Mouse (Mus musculus) layer of hippocampus, adult 9-11 months (tissue): ENCODE data around the gene Lcn6.
A peak's percentile ranks its signal among the peaks of the same experiment; 100 is the strongest.
"Not testable (repeated sequence)": the region's sequence is repeated elsewhere in the genome, so short reads cannot be mapped to it uniquely, and the experiment has no call there.

Experiments
- DNase-seq: peaks from one replicate; pipeline ENCODE4 v3.0.0; 2022

Gene Lcn6

DNA sequence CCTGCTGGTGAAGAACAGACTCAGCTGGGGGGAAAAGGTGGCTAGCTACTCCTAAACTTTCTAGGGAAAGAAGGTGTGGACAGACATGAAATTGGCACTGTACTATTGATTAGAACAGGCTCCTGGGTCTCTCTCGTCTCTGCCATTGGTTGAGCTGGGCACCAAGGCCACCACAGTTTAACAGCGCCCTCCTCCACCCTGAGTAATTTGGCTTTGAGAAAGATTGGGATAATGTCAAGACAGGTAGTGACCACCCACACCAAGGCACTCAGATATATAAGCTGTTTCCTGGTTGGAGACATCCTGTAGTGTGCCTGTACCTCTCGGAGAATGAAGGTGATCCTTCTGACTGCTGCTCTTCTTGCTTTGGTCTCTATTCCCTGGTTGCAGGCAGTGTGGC, at the start of gene Lcn6:
Gene Lcn6, plus strand, starts transcription at position 301 of the 400 bp plus-strand sequence.
- no peak for DNase-seq

DNA sequence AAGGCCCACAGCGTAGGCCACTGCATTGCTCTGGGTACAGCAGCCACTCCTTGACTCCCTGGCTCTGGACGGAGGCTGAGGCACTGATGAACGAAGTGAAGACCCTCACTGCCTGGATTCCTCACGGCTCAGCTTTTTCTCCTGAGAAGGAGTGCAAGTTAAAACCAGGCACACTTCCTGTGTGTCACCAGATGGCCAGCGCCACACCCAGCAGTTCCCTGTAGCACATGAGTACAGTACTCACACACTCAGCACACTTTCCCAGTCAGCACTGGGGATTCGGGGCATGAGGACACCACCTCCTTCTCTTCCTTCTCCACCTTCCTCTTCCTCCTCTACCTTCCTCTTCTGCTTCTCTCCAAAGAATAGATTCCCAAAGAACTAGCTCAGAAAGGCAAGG, 48.8 kb upstream of the Lcn6 start, which contains the start of gene Fcna:
Gene Fcna, minus strand, starts transcription at position 220 of the 400 bp plus-strand sequence.
- no peak for DNase-seq

DNA sequence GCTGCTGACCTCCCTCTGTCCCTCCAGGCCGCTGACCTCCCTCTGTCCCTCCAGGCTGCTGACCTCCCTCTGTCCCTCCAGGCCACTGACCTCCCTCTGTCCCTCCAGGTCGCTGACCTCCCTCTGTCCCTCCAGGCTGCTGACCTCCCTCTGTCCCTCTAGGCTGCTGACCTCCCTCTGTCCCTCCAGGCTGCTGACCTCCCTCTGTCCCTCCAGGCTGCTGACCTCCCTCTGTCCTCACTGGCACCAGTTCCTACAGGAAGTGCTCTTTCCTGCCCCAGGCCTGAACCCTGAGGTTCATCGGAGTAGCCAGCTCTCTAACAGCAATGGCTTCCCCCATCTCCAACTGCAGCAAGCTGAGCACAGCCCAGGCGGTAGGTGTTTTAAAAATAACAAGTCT, 47.8 kb upstream of the Lcn6 start:
- no peak for DNase-seq

DNA sequence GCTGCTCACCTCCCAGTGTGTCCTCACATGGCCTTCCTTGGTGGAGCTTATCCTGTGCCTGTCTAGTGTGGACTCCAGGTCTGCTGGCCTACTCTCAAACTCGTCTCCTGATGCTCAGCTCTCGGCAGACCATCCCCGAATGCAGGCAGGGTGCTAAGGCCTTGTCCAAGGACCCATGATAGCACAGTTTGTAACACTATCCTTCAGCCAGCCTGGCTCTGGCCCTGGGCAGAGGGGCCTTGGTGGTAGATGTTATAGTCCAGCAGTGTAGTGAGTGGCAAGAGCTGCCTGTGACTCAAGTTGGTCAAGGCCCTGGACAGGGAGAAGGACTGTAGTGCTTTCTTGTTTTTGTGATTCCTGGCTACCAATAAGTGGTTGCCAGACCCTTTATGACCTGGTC, 43.0 kb upstream of the Lcn6 start:
- no peak for DNase-seq

DNA sequence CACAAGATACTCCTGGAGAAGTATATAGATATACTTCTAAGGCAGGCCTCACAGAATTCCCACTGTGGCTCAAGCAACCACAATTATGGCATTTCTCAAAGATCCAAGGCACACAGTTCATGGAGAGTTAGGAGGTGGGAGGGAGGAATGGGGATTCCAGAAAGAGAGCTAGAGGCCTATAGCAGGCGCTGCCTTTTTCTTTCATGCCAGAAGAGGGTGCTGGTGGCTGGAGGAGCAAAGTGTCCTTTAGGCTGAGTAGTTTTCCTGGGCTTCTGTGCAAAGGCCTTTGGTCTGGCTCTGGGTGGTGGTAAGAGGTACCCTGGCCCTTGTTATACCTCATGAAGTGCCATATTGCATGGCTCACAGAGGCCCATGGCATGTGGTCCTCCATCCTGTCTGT, 42.5 kb upstream of the Lcn6 start:
- DNase-seq: no peak

DNA sequence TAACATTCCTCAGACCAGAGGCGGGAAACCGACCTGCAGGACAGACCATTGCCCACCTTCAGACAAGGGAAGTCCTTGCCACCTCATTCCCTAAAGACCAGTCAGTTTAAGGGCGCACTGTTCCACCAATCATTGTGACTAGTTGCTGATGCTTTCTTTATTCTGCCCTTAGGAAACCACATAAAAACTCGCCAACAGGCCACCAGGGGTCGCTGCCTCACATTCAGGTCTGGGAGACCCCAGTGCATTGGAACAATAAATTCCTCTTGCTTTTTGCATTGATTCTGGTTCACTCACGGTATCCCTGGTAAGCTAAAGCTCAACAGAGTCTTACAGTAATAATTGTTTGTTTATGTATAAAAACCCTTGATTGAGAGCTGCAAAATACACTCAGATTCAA, 36.7 kb upstream of the Lcn6 start:
- DNase-seq: no peak

DNA sequence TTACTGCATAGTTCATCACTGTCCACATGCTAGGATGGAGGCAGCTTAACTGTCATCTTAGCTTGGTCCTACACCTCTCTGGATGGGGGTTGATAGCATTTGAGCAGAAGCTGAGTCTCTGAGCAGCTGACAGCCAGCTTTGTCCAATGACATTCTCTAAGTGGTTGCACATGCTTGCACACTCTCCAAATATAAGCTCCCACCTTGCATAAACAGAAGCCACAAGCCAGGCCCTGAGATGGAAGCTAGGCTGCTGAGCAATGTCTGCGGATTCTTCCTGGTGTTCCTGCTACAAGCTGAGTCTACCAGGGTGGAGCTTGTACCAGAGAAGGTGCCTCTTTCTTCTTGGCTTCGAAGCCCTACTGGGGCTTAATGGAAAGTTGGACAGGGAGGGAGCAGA, 23.7 kb upstream of the Lcn6 start, which contains the start of gene Lcn8:
Gene Lcn8, plus strand, starts transcription at position 219 of the 400 bp plus-strand sequence.
- no peak for DNase-seq

DNA sequence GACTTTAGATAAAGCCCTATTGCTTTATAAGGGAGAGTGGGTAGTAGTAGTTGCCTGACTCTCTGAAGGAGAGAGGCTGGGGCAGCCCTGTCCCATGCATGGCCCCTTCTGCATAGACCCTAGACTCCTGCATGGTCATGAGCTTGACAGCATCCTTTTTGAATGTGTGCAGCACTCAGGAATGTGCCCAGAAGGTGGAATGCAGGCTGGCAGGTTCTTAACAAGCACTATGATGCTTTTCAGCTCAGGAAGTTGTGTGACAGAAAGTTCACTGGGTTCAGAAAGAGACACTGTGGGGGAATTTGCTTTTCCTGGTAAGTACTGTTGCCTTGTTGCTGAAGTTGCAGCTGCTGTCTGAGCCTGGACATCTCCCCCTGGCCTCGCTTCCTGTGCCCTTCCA, 22.1 kb upstream of the Lcn6 start:
- DNase-seq: no peak

DNA sequence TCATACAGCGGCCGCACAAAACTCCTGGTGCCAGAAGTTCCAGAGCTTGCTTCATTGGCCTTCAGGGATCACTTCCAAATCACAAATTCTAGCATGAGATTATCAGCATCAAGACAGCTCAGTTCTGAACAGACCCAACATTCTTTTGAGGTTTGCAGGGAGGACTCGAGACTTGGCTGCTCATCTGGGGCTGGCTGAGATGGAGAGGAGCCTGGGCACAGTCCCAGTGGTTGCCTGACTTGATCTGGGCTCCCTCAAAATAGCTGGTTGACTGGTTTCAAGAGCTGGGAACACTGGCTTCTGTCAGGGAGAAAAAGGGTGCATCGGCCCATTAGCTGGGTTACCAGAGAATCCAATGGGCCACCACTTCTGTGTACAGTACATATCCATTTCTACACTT, 19.9 kb upstream of the Lcn6 start:
- no peak for DNase-seq

DNA sequence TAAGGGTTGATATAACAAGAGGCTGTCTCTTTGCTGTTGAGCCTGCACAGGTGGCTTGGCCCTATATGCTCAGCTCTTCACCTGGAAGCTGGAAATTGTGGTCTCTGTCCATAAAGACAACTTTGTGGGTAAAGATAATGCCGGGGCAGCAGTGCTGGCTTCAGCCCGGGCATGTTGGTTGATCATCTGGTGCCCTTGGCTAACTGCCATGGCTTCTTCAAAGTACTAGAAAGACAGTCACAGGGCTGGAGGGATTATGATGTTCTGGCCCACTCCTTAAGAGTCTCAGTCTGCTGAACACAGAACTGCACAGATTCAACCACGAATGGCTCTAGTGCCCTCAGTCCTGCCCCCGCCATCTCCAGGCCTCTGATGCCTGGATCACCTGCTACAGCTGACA, 19.3 kb upstream of the Lcn6 start:
- no peak for DNase-seq

DNA sequence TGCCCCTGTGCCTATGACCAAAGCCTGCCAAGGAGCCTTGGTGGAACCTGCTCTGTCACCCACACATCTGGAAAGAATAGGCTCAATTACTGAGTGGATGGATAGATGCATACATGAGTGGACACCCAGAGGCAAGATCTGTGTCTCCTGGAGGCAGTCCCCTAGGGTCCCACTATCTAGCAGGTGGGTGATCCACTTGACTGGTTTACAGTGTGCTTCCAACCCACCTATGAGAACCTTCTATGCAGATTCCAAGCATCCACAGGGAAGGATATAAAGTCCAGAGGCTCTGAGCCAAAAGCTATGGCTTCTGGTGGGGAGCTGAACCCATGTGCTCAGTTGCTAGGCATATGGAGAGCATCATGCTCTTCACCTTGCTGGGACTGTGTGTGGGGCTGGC, 18.9 kb upstream of the Lcn6 start, which contains the start of gene Lcn5:
Gene Lcn5, plus strand, starts transcription at position 301 of the 400 bp plus-strand sequence.
- DNase-seq: no peak

DNA sequence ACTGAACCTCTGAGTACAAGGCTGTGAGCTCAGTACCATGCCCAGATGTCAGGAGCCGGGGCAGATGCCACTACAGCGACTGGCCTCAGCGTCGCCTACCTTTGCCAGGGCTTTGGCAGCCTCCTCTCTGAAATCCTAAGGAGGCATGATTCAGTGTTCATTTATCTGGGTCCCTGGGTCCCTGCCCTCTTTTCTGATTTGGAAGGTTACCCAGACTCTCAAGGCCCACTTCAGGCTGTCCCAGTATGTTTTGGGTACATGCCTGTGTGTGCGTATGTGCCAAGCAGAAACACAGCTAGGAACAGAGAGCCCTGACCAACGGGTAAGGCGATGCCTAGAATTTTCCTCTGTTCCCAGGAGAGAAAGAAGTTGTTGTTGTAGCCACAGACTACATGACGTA, 16.3 kb upstream of the Lcn6 start:
- DNase-seq: no peak

DNA sequence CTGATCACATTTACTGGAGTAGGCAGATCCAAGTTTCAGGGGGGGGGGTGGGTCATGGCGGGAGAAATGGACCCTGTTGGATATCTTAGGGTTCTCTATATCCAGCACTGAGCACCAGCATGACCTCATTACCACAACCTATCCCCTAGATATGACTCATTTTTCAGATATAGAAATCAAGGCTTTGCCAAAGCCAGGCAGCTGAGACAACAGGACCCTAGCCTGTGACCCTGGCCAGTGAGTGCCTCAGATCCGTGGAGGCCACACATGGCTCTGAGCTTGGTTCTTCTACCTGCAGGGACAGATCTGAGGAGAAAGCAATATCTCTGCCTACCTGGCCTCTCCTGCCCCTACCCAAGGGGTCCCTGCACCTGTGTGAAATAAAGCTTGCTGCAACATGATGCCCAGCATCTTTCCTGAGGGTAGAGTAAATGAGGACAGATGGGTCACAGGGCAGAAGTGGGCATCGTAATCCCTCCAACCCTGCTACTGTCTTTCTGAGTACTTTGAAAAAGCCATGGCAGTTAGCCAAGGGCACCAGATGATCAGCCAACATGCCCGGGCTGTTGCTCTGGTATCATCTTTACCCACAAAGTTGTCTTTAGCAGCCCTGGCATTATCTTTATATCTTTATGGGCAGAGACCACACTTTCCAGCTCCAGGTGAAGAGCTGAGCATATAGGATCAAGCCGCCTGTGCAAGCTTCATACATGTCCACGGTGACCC, 15.2 kb upstream of the Lcn6 start:
- DNase-seq: no peak

DNA sequence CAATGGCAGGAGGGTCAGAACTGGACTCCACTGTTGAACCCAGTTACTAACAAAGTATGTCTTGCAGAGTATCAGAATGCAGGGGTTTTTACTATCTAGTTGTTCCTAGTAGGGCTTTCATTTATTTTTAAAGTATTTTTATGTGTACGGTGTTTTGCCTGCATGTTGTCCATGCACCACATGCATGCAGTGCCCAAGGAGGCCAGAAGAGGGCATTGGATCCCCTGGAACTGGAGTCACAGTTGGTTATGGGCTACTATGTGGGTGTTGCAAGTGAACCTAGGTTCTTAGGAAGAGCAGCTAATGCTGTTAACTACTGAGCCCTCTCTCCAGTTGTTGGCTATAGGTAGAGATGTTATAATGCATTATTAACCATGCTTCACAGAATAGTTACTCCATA, 13.1 kb upstream of the Lcn6 start:
- no peak for DNase-seq

DNA sequence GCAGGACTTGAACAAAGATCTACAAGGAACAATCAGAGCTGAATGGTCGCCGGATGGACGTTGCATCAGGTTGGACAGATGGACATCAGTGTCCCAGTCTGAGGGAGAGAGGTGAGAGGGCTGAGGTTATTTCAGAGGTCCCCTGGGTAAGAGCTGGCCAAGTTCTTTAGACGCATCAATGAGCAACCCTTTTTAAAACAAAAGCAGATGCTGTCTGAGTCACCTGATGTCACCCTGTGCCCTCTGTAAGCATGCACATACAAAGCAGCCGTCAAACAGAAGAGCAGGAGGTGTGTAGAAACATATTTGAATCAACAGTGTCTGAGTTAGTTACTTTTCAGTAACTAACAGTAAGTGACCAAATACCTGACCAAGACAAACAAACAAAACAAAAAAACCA, 12.5 kb upstream of the Lcn6 start:
- no peak for DNase-seq

DNA sequence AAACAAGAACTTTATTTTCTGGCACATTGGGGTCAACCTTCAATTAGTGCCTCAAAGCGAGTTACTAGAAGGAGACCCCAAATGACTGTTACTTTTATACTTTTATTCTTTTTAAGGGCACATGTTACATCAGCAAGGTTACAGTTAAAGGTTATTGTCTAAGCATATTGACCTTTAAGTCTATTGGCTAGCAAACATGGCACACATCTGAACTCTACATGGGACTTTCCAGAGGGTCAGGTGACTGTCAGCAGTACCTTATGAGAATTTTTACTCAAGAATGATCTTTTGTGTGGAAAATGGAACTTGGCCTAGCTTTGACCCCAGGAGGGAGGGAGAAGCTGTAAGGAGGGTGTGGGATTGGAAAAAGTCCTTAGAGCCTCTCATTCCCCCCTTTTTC, 10.1 kb upstream of the Lcn6 start:
- no peak for DNase-seq

DNA sequence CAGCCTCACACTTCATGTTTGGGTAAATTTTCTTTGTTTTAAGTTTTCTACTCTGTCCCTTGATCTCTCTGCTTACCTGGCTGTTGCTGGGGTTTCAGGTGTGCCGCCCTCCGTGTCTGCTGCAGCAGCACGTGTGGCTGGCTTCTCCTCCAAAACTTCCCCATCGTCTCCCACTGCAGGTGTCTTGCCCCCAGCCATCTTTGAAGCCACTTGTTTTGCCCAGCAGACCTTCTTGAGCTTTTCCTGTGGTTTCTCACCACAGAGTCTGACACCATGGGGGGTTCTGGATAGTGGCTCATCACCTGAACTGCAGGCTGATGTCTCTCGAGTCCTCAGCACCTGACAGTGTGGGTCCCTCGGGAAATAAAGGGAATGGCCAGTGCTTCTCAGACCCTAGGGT, 3.0 kb downstream of the Lcn6 start:
- DNase-seq: no peak

DNA sequence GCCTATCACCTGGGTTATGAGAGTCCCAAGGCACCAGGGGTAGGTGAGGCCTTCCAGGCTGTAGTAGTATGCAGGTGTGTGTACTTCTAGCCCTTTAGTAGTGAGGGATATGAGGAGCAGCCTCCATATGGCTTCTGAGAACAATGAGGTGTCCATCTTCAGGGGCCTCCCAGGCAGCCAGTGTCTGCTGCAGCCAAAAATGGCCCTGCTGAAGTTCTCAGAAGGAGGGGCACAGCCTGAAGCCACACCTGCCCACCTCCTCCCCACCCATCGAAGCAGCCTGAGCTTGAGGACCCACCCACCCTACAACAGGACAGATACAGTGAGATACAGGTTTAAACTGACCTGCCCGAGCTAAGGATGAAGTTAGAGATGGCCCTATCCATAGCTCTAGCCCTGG, 5.8 kb downstream of the Lcn6 start, which contains the start of gene Lcn10:
Gene Lcn10, plus strand, starts transcription at position 301 of the 400 bp plus-strand sequence.
- DNase-seq: no peak

DNA sequence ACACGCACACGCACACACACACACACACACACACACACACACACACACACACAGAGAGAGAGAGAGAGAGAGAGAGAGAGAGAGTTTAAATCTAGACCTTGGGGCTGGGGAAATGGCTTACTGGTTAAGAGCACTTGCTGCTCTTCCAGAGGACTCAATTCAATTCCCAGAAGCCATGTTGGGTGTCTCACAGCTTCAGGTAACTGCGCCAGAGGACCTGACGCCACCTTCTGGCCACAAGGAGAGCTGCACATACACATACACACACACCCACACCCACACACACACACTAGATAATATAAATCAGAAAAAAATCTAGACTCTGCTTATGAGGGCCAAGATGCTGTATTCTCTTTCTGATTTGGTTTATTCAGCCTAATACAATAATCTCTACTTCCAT, 10.4 kb downstream of the Lcn6 start:
- DNase-seq: no peak

DNA sequence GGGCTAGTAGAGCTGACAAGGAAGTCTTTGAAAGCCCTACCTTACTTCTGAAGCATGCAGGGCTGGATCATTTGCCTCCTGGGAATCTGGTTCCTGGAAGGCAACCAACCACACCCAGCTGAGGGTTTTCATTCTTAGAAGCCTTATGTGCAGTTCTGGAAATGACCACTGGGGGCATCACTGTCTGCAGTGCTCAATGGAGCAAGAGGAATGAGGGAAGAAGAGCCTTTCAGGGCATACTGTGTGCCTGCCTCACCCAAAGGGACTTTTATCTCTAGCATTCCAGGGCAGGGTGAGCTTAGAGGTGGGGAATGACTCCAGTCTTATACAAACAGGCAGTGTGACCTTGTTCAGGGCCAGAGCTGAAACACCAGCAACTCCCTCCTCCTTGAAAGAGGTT, 18.0 kb downstream of the Lcn6 start:
- DNase-seq: peak; percentile 28

DNA sequence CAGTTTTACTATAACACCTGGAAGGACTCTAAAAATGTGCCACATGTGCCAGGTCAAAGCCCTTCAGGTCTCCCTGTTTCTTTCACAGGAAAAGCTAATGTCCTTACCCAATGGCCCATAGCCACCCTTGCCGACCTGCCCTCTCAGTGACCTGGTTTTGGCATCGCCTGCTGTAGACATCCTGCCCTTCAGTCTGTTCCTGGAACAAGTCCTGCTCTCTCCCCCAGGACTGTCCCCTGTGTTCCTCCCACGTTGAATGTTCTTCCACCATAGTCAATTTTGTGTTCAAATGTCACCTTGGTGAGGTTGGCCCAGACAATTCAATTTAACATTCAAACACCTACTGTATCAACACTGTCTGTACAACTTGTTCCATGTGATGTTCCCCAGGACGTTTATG, 20.4 kb downstream of the Lcn6 start:
- DNase-seq: no peak

DNA sequence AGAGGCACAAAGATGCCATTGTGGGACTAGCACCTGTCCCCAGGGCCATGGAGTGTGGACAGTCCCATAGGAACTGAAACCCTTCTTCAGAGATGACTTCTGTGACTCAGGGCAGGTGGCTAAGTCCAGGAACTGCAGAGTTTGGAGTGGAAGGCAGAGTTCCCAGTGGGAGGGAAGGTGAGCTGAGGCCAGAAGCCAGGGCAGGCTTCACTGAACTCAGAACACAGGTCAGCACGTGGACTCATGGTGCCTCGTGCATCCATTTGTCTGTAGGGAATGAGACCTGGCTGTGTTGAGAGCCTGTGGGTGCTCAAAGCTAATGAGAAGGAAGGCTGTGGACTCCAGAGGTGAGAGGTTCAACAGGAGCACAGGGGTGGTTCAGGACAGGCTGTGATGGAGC, 22.1 kb downstream of the Lcn6 start:
- no peak for DNase-seq

DNA sequence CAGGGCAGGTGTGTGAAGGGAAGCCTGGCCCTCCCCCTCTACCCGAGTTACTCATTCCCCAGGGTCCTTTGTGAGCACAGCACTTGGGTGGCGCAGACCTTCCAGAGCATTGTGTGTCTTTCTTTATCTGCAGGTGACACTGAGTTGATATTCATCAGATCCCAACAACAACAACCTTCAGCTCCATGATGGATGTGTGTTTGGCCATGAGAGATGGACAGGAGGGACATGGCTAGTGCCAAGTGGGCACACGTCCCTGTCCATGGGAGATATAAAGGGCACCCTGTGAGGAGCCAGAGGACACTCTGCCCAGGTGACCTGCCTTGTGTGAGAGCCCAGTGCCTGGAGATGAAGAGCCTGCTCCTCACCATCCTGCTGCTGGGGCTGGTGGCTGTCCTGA, 23.2 kb downstream of the Lcn6 start, which contains the start of gene Obp2a:
Gene Obp2a, plus strand, starts transcription at position 301 of the 400 bp plus-strand sequence.
- DNase-seq: not testable (repeated sequence)

DNA sequence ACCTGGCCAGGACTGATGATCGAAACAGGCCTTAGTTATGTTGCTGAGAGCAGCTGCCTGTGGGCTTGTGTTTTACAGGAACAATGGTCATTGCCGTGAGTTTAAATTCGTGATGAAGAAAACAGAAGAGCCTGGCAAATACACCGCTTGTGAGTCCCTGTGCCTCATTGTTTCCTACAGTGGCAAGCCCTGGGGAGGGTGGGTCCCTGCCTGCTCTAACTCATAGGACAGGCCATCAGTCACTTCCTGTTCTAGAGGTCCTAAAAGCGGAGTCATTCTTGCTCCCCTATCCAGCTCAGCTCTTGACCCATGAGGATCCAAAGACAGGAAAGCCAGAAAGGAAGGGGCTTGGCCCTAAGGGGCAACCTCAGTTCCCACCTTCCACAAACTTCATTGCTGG, 24.4 kb downstream of the Lcn6 start:
- DNase-seq: no peak

DNA sequence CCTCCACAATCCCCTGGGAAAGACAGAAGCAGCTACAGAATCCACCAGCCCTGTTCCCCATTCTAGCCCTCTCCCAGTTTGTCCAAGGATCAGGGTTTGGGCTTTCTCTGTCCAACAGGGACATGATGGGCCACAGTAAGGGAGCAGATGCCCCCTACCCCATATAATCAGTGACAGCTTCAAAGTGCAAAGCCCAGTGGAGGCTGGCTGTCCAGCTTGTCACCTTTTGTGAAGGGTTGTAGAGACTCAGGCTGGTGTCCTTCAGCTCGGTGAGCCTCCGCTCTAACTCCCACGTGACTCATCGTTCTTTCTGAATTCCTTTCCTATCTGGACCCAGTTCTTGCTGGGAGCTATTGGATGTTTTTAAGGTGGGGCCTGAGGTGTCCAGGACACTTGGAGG, 27.1 kb downstream of the Lcn6 start:
- DNase-seq: no peak
